Mouse (Mus musculus) ovary, adult 10 weeks (tissue): ENCODE measurements around the gene Cxcl2. TPM values are rescaled to one million over a fixed set of nuclear protein-coding genes. Genes with fewer than 3 reads are reported as not detected.

Experiments
- polyA plus RNA-seq: library from polyadenylated mRNA; stranded (reverse); fragments of 350-450 nt; fragmentation: Illumina TruSeq; extraction: RNeasy Lipid Tissue Mini Kit (QIAGEN cat#74804); gene quantifications from one replicate; pipeline ENCODE4 v1.2.3, GENCODE M21; 2014

The Cxcl2 gene
- polyA plus RNA-seq = 0.46 TPM

GRCm38 (mm10) chr5:90903339-90904020, at the start of gene Cxcl2:
Gene Cxcl2, plus strand, starts transcription at chr5:90903871.

GRCm38 (mm10) chr5:90890519-90891463, 12.9 kb upstream of the Cxcl2 start, which contains the start of gene Cxcl1:
Gene Cxcl1, plus strand, starts transcription at chr5:90891241.

DNA sequence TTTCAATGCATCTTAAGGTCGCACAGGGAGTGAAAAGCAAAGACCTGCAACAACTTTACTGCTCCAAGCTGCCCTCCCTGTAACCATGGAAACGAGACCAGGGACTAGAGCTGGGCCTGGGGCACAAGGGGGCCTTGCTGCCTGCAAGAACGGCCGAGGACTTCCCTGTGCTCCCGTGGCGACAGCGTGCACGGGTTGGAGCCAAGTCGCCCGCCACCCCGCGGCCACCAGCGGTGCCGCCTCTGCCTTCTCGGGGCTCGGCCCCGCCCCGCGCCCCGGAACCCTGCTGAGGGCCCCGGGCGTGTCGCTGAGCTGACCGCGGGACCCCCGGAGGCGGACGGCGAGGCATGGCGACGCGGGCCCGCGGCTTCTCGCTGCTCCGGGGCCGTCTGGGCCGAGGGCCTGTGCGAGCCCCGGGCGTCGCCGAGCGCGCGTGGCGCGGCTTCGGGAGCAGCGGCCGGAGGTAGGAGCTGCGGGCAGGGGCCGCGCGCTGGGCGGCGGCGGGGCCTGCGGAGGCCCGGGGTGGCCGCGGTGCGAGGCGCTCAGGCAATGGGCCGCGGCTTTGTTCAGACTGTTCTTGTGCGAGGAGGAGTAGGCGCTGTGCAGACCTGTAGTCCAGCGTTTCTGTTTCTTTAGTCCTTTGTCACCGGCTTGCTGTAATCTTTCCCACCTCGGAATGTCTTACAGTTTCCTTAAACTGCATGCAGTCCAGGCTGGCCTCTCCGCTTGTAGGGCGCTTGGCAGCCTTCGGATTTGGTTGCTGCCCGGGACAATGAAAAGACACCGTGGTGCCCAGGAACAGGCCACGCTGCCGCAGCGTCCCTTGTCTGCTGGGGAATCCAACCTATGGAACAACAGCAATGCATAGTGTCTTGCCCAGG, 27.5 kb downstream of the Cxcl2 start, which contains the start of gene Mthfd2l:
Gene Mthfd2l, plus strand, starts transcription at position 147 of the 881 bp plus-strand sequence.

Other genes starting within 250 kb of the Cxcl2 start
- 0.97 TPM for gene Cxcl5, start 144.5 kb upstream of the Cxcl2 start, polyA plus RNA-seq
- 0.91 TPM for gene Ppbp, start 135.4 kb upstream of the Cxcl2 start, polyA plus RNA-seq
- gene Pf4, start 131.4 kb upstream of the Cxcl2 start, polyA plus RNA-seq = 9.1 TPM
- gene Cxcl3, start 117.8 kb upstream of the Cxcl2 start, polyA plus RNA-seq = 0.48 TPM
- 0.34 TPM for gene Cxcl15, start 109.3 kb upstream of the Cxcl2 start, polyA plus RNA-seq
- 4.6 TPM for gene Cxcl1, start 12.6 kb upstream of the Cxcl2 start, polyA plus RNA-seq
- 69.7 TPM for gene Mthfd2l, start 27.2 kb downstream of the Cxcl2 start, polyA plus RNA-seq
- not detected for gene Epgn, start 123.6 kb downstream of the Cxcl2 start, polyA plus RNA-seq
- gene Ereg, start 170.8 kb downstream of the Cxcl2 start, polyA plus RNA-seq = 1.8 TPM
- gene Areg, start 235.7 kb downstream of the Cxcl2 start, polyA plus RNA-seq = 2.0 TPM